Mouse (Mus musculus) embryonic facial prominence, embryonic 13.5 days (tissue): ENCODE measurements at regions not wholly inside any gene's neighbourhood (a gene's known extent, or its start where the extent isn't known, plus 50 kb on each side); places are given as distances from the start of the nearest gene placed in this dataset.

Source experiments
- ATAC-seq: fragments of 200-750 bp; cut with Nextera tagmentation; 2 replicates; pipeline ENCODE4 v1.8.0; 2017; ENCODE audit warnings: low read depth; ENCODE audit not compliant: insufficient number of reproducible peaks, insufficient read depth, low FRiP score, low TSS enrichment
- H3K27ac ChIP-seq: fragments of 300-500 bp; sonication (generic); 2 replicates; pipeline ENCODE4 v1.5.1; 2015; ENCODE audit warnings: moderate library complexity, mild to moderate bottlenecking, inconsistent platforms
- H3K27me3 ChIP-seq: fragments of 300-500 bp; sonication (generic); 2 replicates; pipeline ENCODE4 v1.6.1; 2015; ENCODE audit warnings: mild to moderate bottlenecking, inconsistent platforms
- H3K36me3 ChIP-seq: fragments of 300-500 bp; sonication (generic); 2 replicates; pipeline ENCODE4 v1.6.1; 2015; ENCODE audit warnings: mild to moderate bottlenecking, inconsistent platforms
- H3K4me1 ChIP-seq: fragments of 300-500 bp; sonication (generic); 2 replicates; pipeline ENCODE4 v1.6.1; 2015; ENCODE audit warnings: inconsistent platforms
- H3K4me2 ChIP-seq: fragments of 300-500 bp; sonication (generic); 2 replicates; pipeline ENCODE4 v1.6.1; 2015; ENCODE audit warnings: moderate library complexity, mild to moderate bottlenecking, inconsistent platforms
- H3K4me3 ChIP-seq: fragments of 300-500 bp; sonication (generic); 2 replicates; pipeline ENCODE4 v1.5.1; 2015; ENCODE audit warnings: mild to moderate bottlenecking, inconsistent platforms
- H3K9ac ChIP-seq: fragments of 300-500 bp; sonication (generic); 2 replicates; pipeline ENCODE4 v1.6.1; 2015; ENCODE audit warnings: mild to moderate bottlenecking, inconsistent platforms
- H3K9me3 ChIP-seq: fragments of 300-500 bp; sonication (generic); 2 replicates; pipeline ENCODE4 v1.6.1; 2016; ENCODE audit warnings: inconsistent platforms
- WGBS: fragments of 180-500 bp; shearing (Covaris S2); methylation state at CpG from one replicate; pipeline ENCODE4 v1.1.7; 2015; ENCODE audit warnings: mixed read lengths; 5-methylcytosine and 5-hydroxymethylcytosine counted together

DNA sequence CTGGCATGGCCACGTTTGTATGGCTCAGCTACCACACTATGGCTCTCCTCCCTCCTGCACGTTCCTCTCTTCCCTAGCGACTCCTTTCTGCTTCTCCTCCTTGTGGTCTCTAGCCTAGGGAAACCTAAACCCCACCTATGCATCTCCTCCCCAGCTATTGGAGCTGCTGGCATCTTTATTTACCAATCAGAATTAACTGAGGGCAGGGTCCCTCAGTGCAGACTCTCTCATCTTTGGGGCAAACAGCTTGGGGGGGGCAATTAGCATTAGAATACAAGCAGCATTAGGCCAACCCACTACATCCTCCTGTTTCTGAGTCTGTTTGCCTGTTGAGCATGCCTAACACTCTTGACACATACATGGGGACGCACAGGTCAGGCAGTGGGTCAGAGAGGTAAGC lies 106.7 kb upstream of the Foxn2 start:
- no peaks in the 10 kb centered on the region; the same call in 1 of the 2 replicates for H3K4me1 ChIP-seq
- 0 out of 2 replicates have a peak, but pooled peaks cover 6% of the 10 kb centered on the region for H3K9me3 ChIP-seq
- ATAC-seq = no peak
- 44% methylated on average over 4 of the region's 4 CpGs for WGBS
- no peak overlapping the region for H3K9ac ChIP-seq
- H3K27me3 ChIP-seq = no peaks in the 10 kb centered on the region
- H3K4me2 ChIP-seq = no peak overlapping the region
- no peak overlapping the region for H3K27ac ChIP-seq
- no peaks in the 10 kb centered on the region for H3K36me3 ChIP-seq
- H3K4me3 ChIP-seq = no peak overlapping the region

DNA sequence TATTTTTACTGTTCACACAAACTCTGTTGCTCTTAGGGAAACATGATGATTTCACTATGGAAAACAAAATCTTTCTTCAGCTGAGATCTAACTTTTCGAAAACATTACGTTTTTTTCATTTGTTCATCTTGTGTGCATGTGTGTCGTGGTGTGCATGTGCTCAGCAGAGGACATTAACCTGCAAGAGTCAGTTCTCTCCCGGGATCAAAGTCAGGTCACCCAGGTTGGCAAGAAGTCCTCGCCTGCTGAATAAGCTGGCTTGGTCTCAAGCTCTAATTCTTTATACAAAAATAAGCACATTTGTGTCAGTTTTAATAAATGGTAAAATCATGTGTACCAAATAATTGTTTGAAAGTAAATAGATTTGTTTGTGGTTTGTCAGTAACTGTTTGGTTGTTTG lies 105.2 kb upstream of the Foxn2 start:
- no peak for ATAC-seq
- WGBS = 80% methylated on average over 5 of the region's 5 CpGs
- H3K9ac ChIP-seq = no peak overlapping the region
- H3K9me3 ChIP-seq = 0 out of 2 replicates have a peak, but pooled peaks cover 6% of the 10 kb centered on the region
- no peaks in the 10 kb centered on the region for H3K36me3 ChIP-seq
- no peaks in the 10 kb centered on the region for H3K4me1 ChIP-seq
- H3K4me2 ChIP-seq = no peak overlapping the region
- no peaks in the 10 kb centered on the region for H3K27me3 ChIP-seq
- H3K27ac ChIP-seq = no peak overlapping the region
- H3K4me3 ChIP-seq = no peak overlapping the region

DNA sequence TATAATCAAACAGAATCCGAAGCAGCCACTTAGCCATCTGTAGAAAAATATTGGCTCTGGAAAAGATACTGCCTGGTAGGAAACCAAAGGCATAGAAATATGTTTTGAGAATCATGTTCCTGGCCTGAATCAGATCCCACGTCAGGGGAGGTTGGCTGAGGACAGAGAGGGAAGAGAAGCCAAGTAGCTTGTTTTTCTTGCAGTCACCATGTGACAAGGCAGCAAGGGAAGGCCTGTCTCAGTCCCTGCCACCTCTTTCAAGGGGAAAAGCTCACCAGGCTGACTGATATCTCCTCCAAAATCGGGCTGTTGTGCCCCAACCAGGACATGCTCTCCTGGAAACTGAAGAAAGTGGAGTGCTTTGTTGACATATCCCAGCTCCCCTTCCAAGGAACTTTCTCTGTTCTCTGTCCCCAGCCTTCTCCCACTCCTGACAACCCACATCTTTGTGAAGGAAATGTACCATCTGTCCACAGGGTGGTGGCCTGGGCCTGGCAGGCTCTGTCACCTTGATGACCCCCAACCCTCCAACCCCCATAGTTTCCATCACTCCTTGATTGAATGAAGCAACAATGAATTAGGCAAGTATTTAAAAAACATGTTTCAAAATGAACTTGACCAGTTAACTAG lies 104.3 kb upstream of the Foxn2 start:
- Histone ChIP-seq H3K4me2 (no peak overlapping the region), H3K4me1 (no peaks in the 10 kb centered on the region), H3K9me3 (0 out of 2 replicates have a peak, but pooled peaks cover under 1% of the 10 kb centered on the region), H3K9ac (no peak overlapping the region), H3K27me3 (no peaks in the 10 kb centered on the region), H3K4me3 (no peak overlapping the region), H3K27ac (no peak overlapping the region), H3K36me3 (no peaks in the 10 kb centered on the region)
- ATAC-seq = no peak
- WGBS = 72% methylated on average over 3 of the region's 3 CpGs

DNA sequence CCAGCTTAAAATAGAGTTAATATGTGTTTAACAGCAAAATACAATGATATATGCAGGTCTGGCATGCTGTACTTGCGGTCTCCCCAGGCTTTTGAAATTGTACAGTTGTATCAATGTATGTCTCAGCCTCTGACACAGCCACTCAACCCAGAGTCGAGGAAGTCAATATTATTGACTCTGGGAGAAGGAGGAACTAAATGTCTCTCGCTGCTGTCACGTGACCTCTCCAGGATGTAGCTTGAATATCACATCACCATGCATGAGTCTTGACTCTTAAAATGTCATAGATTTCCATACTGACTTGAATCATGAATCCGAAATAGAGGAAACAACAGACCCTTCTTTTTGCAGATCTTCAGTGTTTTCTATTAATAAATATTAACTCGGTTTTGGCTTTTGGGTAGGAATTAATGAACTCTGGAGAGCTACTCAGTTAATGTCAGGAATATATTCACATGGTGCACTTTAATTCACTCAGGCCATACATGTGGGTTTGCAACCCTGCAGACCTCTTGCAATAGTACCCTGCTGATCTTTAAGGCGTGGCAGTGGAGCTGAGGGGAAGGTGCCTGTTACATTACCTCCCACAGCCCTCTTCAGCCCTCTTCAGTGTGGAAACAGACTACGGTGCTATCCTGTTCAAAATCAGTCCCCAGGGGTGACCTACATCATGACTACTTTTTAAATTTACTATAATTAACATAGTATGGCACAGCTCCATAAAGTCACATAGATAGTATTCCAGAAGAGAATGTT lies 102.7 kb upstream of the Foxn2 start:
- Histone ChIP-seq H3K27me3 (no peaks in the 10 kb centered on the region), H3K4me3 (no peak overlapping the region), H3K4me1 (no peaks in the 10 kb centered on the region), H3K9me3 (no peaks in the 10 kb centered on the region), H3K9ac (no peak overlapping the region), H3K27ac (no peak overlapping the region), H3K36me3 (no peaks in the 10 kb centered on the region), H3K4me2 (no peak overlapping the region)
- WGBS = 77% methylated on average over 8 of the region's 8 CpGs
- no peak for ATAC-seq

DNA sequence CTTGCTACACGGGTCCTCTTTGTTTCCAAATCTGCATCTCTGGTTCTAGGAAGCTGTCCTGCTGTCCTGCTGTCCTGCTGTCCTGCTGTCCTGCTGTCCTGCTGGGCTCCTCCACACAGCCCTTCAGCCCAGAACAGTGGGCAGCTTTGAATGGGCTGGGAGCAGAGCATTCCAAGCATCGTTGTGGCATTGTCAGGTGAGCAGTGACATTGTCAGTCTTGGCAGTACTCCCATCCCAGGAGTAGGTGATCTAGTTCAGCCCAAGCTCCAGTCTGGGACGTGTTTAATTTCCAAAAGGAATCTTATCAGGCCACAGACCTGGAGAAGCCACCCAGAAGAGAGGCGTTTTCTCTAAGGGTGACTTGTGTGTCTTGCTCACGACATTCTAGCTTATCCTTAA lies 99.4 kb upstream of the Foxn2 start:
- Histone ChIP-seq H3K9ac (no peak overlapping the region), H3K27ac (no peak overlapping the region), H3K9me3 (no peaks in the 10 kb centered on the region), H3K27me3 (no peaks in the 10 kb centered on the region), H3K4me1 (no peaks in the 10 kb centered on the region), H3K36me3 (no peaks in the 10 kb centered on the region), H3K4me3 (no peak overlapping the region), H3K4me2 (no peak overlapping the region)
- ATAC-seq = no peak
- 53% methylated on average over 5 of the region's 5 CpGs for WGBS

DNA sequence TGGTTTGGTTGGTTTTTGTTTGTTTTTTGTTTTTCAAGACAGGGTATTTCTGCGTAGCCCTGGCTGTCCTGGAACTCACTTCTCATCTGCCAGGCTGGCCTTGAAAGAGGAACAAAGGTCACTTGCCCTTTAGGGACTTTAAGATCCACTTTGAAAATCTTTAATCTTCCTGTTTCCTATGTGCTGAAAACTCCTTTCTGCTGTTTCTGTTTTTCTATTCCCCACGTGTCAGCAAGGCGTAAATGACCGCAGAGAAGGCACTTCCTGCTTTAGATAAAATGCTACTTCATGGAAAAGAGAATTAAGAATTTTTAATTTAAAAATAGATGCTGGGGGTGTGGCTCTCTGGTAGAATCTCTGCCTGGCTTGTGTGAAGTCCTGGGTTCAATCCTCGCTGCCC lies 98.9 kb upstream of the Foxn2 start:
- Histone ChIP-seq H3K4me1 (no peaks in the 10 kb centered on the region), H3K27ac (no peak overlapping the region), H3K9me3 (no peaks in the 10 kb centered on the region), H3K27me3 (no peaks in the 10 kb centered on the region), H3K36me3 (no peaks in the 10 kb centered on the region), H3K9ac (no peak overlapping the region), H3K4me2 (no peak overlapping the region), H3K4me3 (no peak overlapping the region)
- no peak for ATAC-seq
- WGBS = 61% methylated on average over 5 of the region's 5 CpGs

DNA sequence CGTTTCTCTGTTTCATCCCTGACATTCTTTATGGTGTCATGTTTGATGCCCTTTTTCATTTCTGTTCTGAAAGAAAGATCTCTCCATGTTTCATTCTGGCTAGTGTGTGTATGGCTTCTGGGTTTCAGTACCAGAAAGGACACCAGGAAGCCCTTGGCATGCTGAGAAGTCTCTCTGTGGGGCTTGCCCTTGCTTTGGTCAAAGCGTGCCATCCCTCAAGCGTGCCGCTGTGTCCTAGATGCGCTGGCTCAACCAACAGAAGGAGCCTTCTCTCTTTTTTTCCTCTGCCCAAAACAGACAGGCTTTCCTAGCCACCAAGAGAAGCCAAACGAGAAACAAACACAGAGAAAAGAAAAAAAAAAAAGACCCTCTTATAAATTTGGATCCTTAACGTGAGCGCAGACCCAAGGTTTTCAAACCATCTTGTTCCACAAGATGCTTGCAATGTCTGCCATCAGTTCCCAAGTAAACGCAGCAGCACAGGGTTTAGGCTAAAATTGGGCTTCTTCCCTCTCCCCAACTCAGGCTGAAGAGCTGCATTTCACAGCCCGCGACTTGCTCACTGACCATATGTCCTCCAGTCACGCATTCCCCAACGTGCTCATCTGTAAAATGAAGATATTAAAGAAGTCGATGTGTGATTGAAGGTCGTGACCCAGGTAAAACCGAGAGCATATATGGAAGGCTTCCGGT lies 97.3 kb upstream of the Foxn2 start:
- 80% methylated on average over 17 of the region's 17 CpGs for WGBS
- no peak overlapping the region for H3K4me3 ChIP-seq
- H3K4me2 ChIP-seq = no peak overlapping the region
- H3K9me3 ChIP-seq = no peaks in the 10 kb centered on the region
- ATAC-seq = no peak
- no peaks in the 10 kb centered on the region for H3K36me3 ChIP-seq
- H3K27ac ChIP-seq = no peak overlapping the region
- H3K4me1 ChIP-seq = no peaks in the 10 kb centered on the region
- H3K27me3 ChIP-seq = no peaks in the 10 kb centered on the region
- H3K9ac ChIP-seq = no peak overlapping the region

DNA sequence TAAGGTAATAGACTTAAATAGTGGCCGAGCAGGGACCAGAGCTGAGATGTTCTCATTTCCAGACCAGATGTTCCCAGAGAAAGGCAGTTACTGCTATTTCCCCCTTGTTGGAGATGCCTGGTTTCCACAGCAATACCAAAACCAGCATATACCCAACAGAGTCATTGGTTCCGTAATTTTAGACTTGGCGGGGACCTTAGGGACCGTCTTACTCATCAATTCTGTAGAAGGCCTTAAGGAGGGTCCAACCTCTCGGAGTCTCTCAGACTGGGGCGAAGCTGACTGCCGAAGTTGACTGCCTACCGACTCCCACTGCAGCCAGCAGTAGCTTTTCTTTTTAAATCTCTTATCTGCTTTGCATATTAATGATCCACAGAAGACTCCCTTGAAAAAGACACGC lies 95.1 kb upstream of the Foxn2 start:
- Histone ChIP-seq H3K9ac (no peak overlapping the region), H3K4me1 (no peaks in the 10 kb centered on the region), H3K4me3 (no peak overlapping the region), H3K36me3 (no peaks in the 10 kb centered on the region), H3K9me3 (no peaks in the 10 kb centered on the region), H3K27me3 (no peaks in the 10 kb centered on the region), H3K27ac (no peak overlapping the region), H3K4me2 (no peak overlapping the region)
- WGBS = 88% methylated on average over 9 of the region's 9 CpGs
- ATAC-seq = no peak

DNA sequence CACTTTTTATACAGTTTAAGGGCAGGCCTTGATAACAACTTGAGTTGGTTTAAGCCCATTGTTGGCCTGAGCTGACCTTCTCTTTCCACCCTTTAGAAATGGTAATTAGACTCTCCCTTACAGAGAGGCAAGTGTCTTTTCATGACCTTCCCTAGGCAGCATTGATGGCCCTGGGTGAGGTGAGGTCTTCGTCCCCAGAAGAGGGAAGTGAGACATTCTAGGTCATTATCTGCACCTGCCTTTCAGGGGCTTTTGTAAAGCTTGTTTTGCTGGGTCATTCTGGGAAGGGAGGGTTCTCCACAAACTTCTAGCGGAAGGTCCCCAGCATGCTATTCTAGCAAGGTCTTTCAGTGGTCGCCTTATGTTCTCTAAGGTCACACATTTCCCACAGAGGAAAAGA lies 93.6 kb upstream of the Foxn2 start:
- ATAC-seq = no peak
- H3K36me3 ChIP-seq = no peaks in the 10 kb centered on the region
- H3K4me1 ChIP-seq = no peaks in the 10 kb centered on the region
- H3K9me3 ChIP-seq = no peaks in the 10 kb centered on the region
- H3K9ac ChIP-seq = no peak overlapping the region
- no peaks in the 10 kb centered on the region for H3K27me3 ChIP-seq
- H3K27ac ChIP-seq = no peak overlapping the region
- H3K4me3 ChIP-seq = no peak overlapping the region
- WGBS = 71% methylated on average over 3 of the region's 3 CpGs
- no peak overlapping the region for H3K4me2 ChIP-seq

DNA sequence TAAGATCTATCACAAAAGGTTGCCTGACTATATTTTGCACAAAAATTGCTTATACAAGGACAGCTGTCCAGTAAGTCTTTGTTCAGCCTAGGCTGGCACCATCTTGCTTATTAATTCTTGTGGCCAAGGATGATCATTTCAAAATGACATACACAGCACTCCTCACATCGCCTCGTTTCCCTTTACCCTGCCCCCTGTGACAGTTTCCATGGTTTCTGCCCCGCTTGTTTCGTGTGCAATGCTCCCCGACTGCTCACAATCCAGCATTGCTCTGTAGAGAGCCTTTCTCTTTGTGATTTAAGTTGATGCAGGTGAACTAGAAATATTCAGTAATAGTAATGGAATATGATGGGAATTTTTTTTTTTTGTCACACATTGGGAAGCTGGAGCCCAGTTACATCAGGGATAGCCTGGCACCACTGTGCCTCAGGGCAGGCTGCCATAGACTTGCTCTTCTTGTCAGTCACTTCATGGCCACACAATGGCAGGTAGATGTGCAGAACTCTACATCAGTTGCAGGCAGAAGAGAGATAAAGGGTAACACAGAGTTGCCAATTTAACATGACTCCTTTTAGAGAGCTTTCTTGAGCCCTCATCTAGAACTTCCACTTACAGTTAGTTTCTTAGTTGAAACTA lies 90.6 kb upstream of the Foxn2 start:
- Histone ChIP-seq H3K27ac (no peak overlapping the region), H3K9me3 (no peaks in the 10 kb centered on the region; the same call in 1 of the 2 replicates), H3K9ac (no peak overlapping the region), H3K36me3 (no peaks in the 10 kb centered on the region), H3K27me3 (no peaks in the 10 kb centered on the region), H3K4me3 (no peak overlapping the region), H3K4me1 (no peaks in the 10 kb centered on the region), H3K4me2 (no peak overlapping the region)
- ATAC-seq = no peak
- 88% methylated on average over 5 of the region's 5 CpGs for WGBS

DNA sequence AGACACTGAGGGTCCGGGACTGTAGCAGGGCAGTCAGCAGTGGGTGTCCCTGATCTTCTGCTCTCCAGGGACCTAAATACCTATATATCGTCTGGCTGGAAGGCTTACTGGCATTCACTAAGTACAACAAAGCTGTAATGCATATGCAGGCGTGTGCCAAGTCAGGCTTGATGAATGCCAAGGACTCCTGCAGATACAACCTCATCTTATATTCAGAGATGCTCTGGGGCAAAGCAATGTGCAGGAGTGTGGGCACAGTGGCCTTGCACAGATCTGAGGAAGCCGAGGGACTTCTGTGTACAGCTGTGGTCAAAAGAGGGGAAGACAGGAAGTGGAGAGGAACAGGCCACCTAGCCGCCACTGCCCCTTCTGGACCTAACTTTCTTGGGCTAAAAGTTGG lies 89.5 kb upstream of the Foxn2 start:
- no peaks in the 10 kb centered on the region; the same call in 1 of the 2 replicates for H3K9me3 ChIP-seq
- 74% methylated on average over 5 of the region's 5 CpGs for WGBS

More for the DNA sequence above, 89.5 kb upstream of the Foxn2 start:
- no peaks in the 10 kb centered on the region for H3K36me3 ChIP-seq
- H3K4me2 ChIP-seq = no peak overlapping the region
- ATAC-seq = no peak
- no peak overlapping the region for H3K4me3 ChIP-seq
- H3K27ac ChIP-seq = no peak overlapping the region
- H3K27me3 ChIP-seq = no peaks in the 10 kb centered on the region
- no peaks in the 10 kb centered on the region for H3K4me1 ChIP-seq
- no peak overlapping the region for H3K9ac ChIP-seq
